Comparison of ENCODE assay signal across 8 mouse cellular contexts in the genomic region with DNA sequence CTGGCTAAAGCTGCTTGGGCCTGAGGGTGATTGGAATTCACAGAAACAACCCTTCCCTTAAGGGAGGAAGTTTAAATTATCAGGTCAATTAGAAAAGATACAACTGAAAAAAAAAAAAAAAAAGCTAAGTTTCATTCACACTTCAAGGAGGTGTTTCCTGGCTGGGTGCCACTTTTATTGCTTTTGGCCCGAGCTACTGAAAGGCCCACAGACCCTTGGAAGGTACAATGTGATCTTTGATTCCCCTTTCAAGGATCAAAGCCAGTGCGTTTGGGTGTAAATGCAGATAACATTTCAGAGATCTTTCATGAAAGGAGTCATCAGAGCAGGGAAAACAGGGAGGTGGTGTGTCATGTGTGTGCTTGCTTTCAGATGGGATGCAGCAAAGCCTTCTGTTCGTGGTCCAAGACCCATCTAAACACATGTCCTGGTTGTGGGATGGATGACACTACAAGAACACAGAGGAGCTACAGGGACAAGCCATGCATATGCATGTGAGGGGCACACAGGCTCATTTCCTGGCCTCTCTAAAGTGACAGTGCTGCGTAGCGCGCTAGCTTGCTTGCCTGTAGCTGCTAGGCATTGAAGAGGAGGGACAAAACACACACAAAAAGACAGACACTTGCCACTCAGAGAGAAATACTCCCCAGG. TPM values are rescaled to one million over a fixed set of nuclear protein-coding genes. Genes with fewer than 3 reads are reported as not detected.
DNase-seq lines count a peak whose midpoint lies in the region; ATAC-seq lines count a peak whose summit lies in the region.

No protein-coding gene starts in this region.

- H3K9ac ChIP-seq in neural tube, embryonic 11.5 days (ENCODE audit: low read length), result peak overlapping the region; percentile 79
- H3K9ac ChIP-seq in forebrain, embryonic 15.5 days (replicated peaks), result peak overlapping the region; percentile 83
- H3K9ac ChIP-seq in kidney, embryonic 14.5 days (ENCODE audit: low read depth, low read length), result peak overlapping the region; percentile 68

- DNase-seq in neural tube, embryonic 11.5 days (ENCODE audit: low spot score), result no peak
- no peak for DNase-seq in neural tube, embryonic 10.5 days (ENCODE audit: extremely low spot score, low spot score)
- peak; percentile 40 for DNase-seq in c-Kit-positive CD71-positive TER-119-negative erythroid progenitor cells, embryonic 14.5 days (ENCODE audit: low read depth)
- no peak for DNase-seq in adrenal gland, adult 2 months
- no peak for DNase-seq in adrenal gland, postnatal 10 days

- 4% methylated on average over 6 of the region's 6 CpGs for WGBS in neural tube, embryonic 11.5 days
- WGBS in forebrain, embryonic 15.5 days, result 3% methylated on average over 6 of the region's 6 CpGs
- WGBS in kidney, embryonic 14.5 days, result 5% methylated on average over 6 of the region's 6 CpGs

- H3K9me3 ChIP-seq in neural tube, embryonic 11.5 days (ENCODE audit: control insufficient read depth, low read length), result no peaks in the 10 kb centered on the region
- no peaks in the 10 kb centered on the region for H3K9me3 ChIP-seq in forebrain, embryonic 15.5 days
- H3K9me3 ChIP-seq in kidney, embryonic 14.5 days (ENCODE audit: control insufficient read depth, low read length), result no peaks in the 10 kb centered on the region
- H3K9me3 ChIP-seq in megakaryocyte, embryonic 14.5 days, result no peaks in the 10 kb centered on the region

- H3K4me2 ChIP-seq in neural tube, embryonic 11.5 days (ENCODE audit: low read depth), result peak overlapping the region; percentile 93
- H3K4me2 ChIP-seq in forebrain, embryonic 15.5 days (replicated peaks), result peak overlapping the region; percentile 84
- H3K4me2 ChIP-seq in kidney, embryonic 14.5 days (replicated peaks; ENCODE audit: low read depth, low read length), result peak overlapping the region; percentile 77

- H3K36me3 ChIP-seq in neural tube, embryonic 11.5 days (ENCODE audit: control insufficient read depth, insufficient read depth, low read length), result peaks cover 4% of the 10 kb centered on the region; the same call in 1 of the 2 replicates
- H3K36me3 ChIP-seq in forebrain, embryonic 15.5 days, result peaks cover 15% of the 10 kb centered on the region
- H3K36me3 ChIP-seq in kidney, embryonic 14.5 days (ENCODE audit: control insufficient read depth, insufficient read depth, low read length), result peaks cover 17% of the 10 kb centered on the region
- H3K36me3 ChIP-seq in megakaryocyte, embryonic 14.5 days (replicated peaks; ENCODE audit: low read length), result peaks cover 25% of the 10 kb centered on the region

- H3K27ac ChIP-seq in neural tube, embryonic 11.5 days (ENCODE audit: low read depth, low read length), result peak overlapping the region; percentile 83
- peak overlapping the region; percentile 94 for H3K27ac ChIP-seq in forebrain, embryonic 15.5 days (replicated peaks)
- peak overlapping the region; percentile 78 for H3K27ac ChIP-seq in kidney, embryonic 14.5 days (ENCODE audit: low read depth, low read length)

- H3K27me3 ChIP-seq in neural tube, embryonic 11.5 days (ENCODE audit: control insufficient read depth, insufficient read depth, low read length), result no peaks in the 10 kb centered on the region
- H3K27me3 ChIP-seq in forebrain, embryonic 15.5 days, result no peaks in the 10 kb centered on the region
- no peaks in the 10 kb centered on the region for H3K27me3 ChIP-seq in kidney, embryonic 14.5 days (ENCODE audit: control insufficient read depth, insufficient read depth, low read length)
- no peaks in the 10 kb centered on the region for H3K27me3 ChIP-seq in megakaryocyte, embryonic 14.5 days (replicated peaks)

- peak; percentile 64 for ATAC-seq in neural tube, embryonic 11.5 days (ENCODE audit: insufficient read depth, low FRiP score, low TSS enrichment)
- ATAC-seq in forebrain, embryonic 15.5 days (replicated peaks), result no peak
- peak; percentile 30 for ATAC-seq in kidney, embryonic 14.5 days (ENCODE audit: low FRiP score, low TSS enrichment)

- H3K4me1 ChIP-seq in neural tube, embryonic 11.5 days (ENCODE audit: control insufficient read depth, insufficient read depth, low read length), result peaks cover 11% of the 10 kb centered on the region
- H3K4me1 ChIP-seq in forebrain, embryonic 15.5 days, result peaks cover 23% of the 10 kb centered on the region
- 0 out of 2 replicates have a peak, but pooled peaks cover 15% of the 10 kb centered on the region for H3K4me1 ChIP-seq in kidney, embryonic 14.5 days (ENCODE audit: control insufficient read depth, insufficient read depth, low read length)
- H3K4me1 ChIP-seq in megakaryocyte, embryonic 14.5 days, result peaks cover 36% of the 10 kb centered on the region

- H3K4me3 ChIP-seq in neural tube, embryonic 11.5 days (ENCODE audit: low read depth, low read length), result peak overlapping the region; percentile 70
- H3K4me3 ChIP-seq in forebrain, embryonic 15.5 days, result peak overlapping the region; percentile 59
- H3K4me3 ChIP-seq in kidney, embryonic 14.5 days (ENCODE audit: low read length), result peak overlapping the region; percentile 74
- H3K4me3 ChIP-seq in megakaryocyte, embryonic 14.5 days (replicated peaks), result peak overlapping the region; percentile 94

RNA-seq across cellular contexts. Expression of a gene that starts 0.5 kb away (rescaled TPM):
- 11.5 and 13.3 TPM in 2 replicates for polyA plus RNA-seq in neural tube, embryonic 11.5 days (2014; fragmentation: Nextera tagmentation; extraction: Ambion mirVana)
- polyA plus RNA-seq in forebrain, embryonic 15.5 days (2015; fragmentation: Nextera tagmentation; extraction: Ambion mirVana), result 16.0 and 16.4 TPM in 2 replicates
- 16.3 and 18.0 TPM in 2 replicates for polyA plus RNA-seq in kidney, embryonic 14.5 days (2014; fragmentation: Nextera tagmentation; extraction: Ambion mirVana)
- 2.7 and 11.4 TPM in 2 replicates for polyA plus RNA-seq in megakaryocyte, embryonic 14.5 days (2012; ENCODE audit: insufficient read depth, low replicate concordance)
- total RNA-seq in adrenal gland, adult 2 months (2021), result 1 to 10 TPM; 4.4 to 7.8 TPM
- 10.5 and 15.5 TPM in 2 replicates for polyA plus RNA-seq in adrenal gland, adult 2 months (2012; rRNA removed)
- total RNA-seq in adrenal gland, postnatal 10 days (2021), result 1 to 10 TPM; 6.3 to 7.7 TPM

RNA-seq across cellular contexts. Expression of a gene that starts 0.7 kb away (rescaled TPM):
- polyA plus RNA-seq in neural tube, embryonic 11.5 days (2014; fragmentation: Nextera tagmentation; extraction: Ambion mirVana), result 1.7 and 2.4 TPM in 2 replicates
- 3.4 and 3.5 TPM in 2 replicates for polyA plus RNA-seq in forebrain, embryonic 15.5 days (2015; fragmentation: Nextera tagmentation; extraction: Ambion mirVana)
- polyA plus RNA-seq in kidney, embryonic 14.5 days (2014; fragmentation: Nextera tagmentation; extraction: Ambion mirVana), result 1.9 and 3.0 TPM in 2 replicates
- polyA plus RNA-seq in megakaryocyte, embryonic 14.5 days (2012; ENCODE audit: insufficient read depth, low replicate concordance), result 1.9 TPM in 1 of 2 replicates, not detected in the other
- total RNA-seq in adrenal gland, adult 2 months (2021), result 1 to 10 TPM; 4.4 to 5.8 TPM
- 6.4 and 8.3 TPM in 2 replicates for polyA plus RNA-seq in adrenal gland, adult 2 months (2012; rRNA removed)
- total RNA-seq in adrenal gland, postnatal 10 days (2021), result 1 to 10 TPM; 4.0 to 7.1 TPM
